Mouse (Mus musculus) embryonic facial prominence, embryonic 12.5 days (tissue): Measurements from ENCODE around the gene Cox8b. TPM values are rescaled to one million over a fixed set of nuclear protein-coding genes. Genes with fewer than 3 reads are reported as not detected.
"Not testable (repeated sequence)": the region's sequence is repeated elsewhere in the genome, so short reads cannot be mapped to it uniquely, and the experiment has no call there.

Source experiments
- ATAC-seq: fragments of 200-750 bp; cut with Nextera tagmentation; 2 replicates; pipeline ENCODE4 v1.8.0; 2017; ENCODE audit not compliant: insufficient number of reproducible peaks, insufficient read depth, low FRiP score, low TSS enrichment
- H3K27ac ChIP-seq: fragments of 300-500 bp; sonication (generic); 2 replicates; pipeline ENCODE4 v1.5.1; 2016; ENCODE audit warnings: mild to moderate bottlenecking
- H3K27me3 ChIP-seq: fragments of 300-500 bp; sonication (generic); 2 replicates; pipeline ENCODE4 v1.6.1; 2016; ENCODE audit warnings: mild to moderate bottlenecking, moderate library complexity
- H3K36me3 ChIP-seq: fragments of 300-500 bp; sonication (generic); 2 replicates; pipeline ENCODE4 v1.6.1; 2016; ENCODE audit warnings: mild to moderate bottlenecking
- H3K4me1 ChIP-seq: fragments of 300-500 bp; sonication (generic); 2 replicates; pipeline ENCODE4 v1.6.1; 2016
- H3K4me2 ChIP-seq: fragments of 300-500 bp; sonication (generic); replicated peaks from 2 replicates; pipeline ENCODE4 v1.6.1; 2016; ENCODE audit warnings: mild to moderate bottlenecking, moderate library complexity
- H3K4me3 ChIP-seq: fragments of 300-500 bp; sonication (generic); 2 replicates; pipeline ENCODE4 v1.5.1; 2016; ENCODE audit warnings: mild to moderate bottlenecking
- H3K9ac ChIP-seq: fragments of 300-500 bp; sonication (generic); 2 replicates; pipeline ENCODE4 v1.6.1; 2016; ENCODE audit warnings: mild to moderate bottlenecking, moderate library complexity
- H3K9me3 ChIP-seq: fragments of 300-500 bp; sonication (generic); 2 replicates; pipeline ENCODE4 v1.6.1; 2016; ENCODE audit warnings: mild to moderate bottlenecking, moderate library complexity
- WGBS: fragments of 180-500 bp; shearing (Covaris S2); methylation state at CpG from one replicate; pipeline ENCODE4 v1.1.7; 2016; 5-methylcytosine and 5-hydroxymethylcytosine counted together
- polyA plus RNA-seq: library from polyadenylated mRNA; unstranded; fragments of >200 nt; fragmentation: Nextera tagmentation; extraction: Ambion mirVana; gene quantifications from 2 replicates; pipeline ENCODE4 v1.2.1, GENCODE M21; 2016

The Cox8b gene
- polyA plus RNA-seq, 1 experiment from 2014 or later: 2.4 TPM

DNA sequence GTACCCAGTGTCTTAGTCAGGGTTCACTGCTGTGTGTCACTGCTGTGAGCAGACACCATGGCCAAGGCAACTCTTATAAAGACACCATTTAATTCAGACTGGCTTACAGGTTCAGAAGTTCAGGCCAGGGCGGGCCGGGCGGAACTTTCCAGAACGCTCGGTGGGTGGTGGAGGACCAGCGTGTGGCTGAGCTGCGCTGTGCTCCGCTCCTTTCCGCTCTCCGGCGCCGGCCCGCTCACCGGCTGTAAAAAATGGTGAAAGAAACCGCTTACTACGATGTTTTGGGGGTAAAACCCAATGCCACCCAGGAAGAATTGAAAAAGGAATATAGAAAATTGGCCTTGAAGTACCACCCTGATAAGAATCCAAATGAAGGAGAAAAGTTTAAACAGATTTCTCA is 9.6 kb downstream of the Cox8b start:
- not testable (repeated sequence) for H3K27me3 ChIP-seq, ATAC-seq, H3K4me1 ChIP-seq, H3K4me2 ChIP-seq, H3K27ac ChIP-seq, H3K9me3 ChIP-seq, H3K9ac ChIP-seq, H3K4me3 ChIP-seq
- peaks cover 73% of the 10 kb centered on the region for H3K36me3 ChIP-seq
- WGBS: 96% methylated on average over 16 of the region's 16 CpGs

GRCm38 (mm10) chr7:140882469-140882803 is 17.8 kb downstream of the Cox8b start:
- peaks cover 11% of the 10 kb centered on the region for H3K4me1 ChIP-seq
- no peaks in the 10 kb centered on the region for H3K27me3 ChIP-seq
- WGBS: under 1% methylated on average over 12 of the region's 12 CpGs
- H3K36me3 ChIP-seq: peaks cover 17% of the 10 kb centered on the region
- H3K4me2 ChIP-seq: peak overlapping the region; percentile 59
- peak overlapping the region; percentile 77 for H3K9ac ChIP-seq
- H3K4me3 ChIP-seq: peak overlapping the region; percentile 85
- no peaks in the 10 kb centered on the region for H3K9me3 ChIP-seq
- H3K27ac ChIP-seq: peak overlapping the region; percentile 52; the same call in 1 of the 2 replicates
- ATAC-seq: no peak

DNA sequence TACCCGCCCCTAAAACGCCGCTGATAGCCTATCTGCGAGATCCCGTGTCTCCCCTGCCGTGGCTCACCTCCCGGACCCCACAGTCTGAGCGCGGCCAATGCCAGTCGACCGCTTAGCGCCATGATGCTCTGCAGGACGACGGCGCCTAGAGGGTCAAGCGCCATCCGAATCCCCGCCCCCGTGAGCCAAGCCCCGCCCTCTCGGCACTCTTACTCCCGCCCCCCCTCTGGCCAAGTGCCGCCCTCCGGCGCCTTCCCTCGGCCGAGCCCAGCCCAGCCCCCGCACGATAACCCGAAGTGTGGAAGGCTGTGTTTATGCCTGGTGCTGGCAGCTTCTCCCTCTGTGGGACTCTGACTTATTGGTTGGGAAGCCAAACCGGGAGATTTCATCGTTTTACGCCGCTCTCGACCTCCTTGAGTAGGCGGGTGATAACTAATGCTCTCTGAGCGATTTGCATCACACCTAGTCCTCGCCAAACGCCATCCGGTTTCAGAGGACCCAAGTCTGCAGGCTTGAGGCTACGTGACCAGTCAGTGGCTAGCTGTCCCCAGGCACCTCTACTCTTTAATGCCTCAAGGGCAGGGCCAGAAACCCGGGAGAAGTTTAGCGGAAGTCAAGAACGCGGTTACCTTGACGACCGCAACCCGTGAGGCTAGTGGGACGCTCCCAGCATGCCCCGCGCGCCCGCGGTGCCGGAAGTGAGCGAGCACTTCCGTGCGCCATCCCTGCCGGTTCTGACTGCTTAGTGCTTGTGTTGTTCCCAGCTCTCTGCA is 18.4 kb downstream of the Cox8b start, which contains the start of the genes Psmd13 and Sirt3:
TSS of gene Psmd13 (plus strand) at position 273 of the 773 bp plus-strand sequence.
TSS of gene Sirt3 (minus strand) at position 614 of the 773 bp plus-strand sequence.
- no peaks in the 10 kb centered on the region for H3K9me3 ChIP-seq
- H3K36me3 ChIP-seq: peaks cover 16% of the 10 kb centered on the region
- WGBS: under 1% methylated on average over 58 of the region's 59 CpGs
- peaks cover 11% of the 10 kb centered on the region for H3K4me1 ChIP-seq
- H3K4me2 ChIP-seq: peak within 1 kb of the TSS; percentile 59
- ATAC-seq: peak; percentile 89
- H3K27ac ChIP-seq: peak within 1 kb of the TSS; percentile 87
- peak within 1 kb of the TSS; percentile 85 for H3K4me3 ChIP-seq
- peak within 1 kb of the TSS; percentile 77 for H3K9ac ChIP-seq
- H3K27me3 ChIP-seq: no peaks in the 10 kb centered on the region

DNA sequence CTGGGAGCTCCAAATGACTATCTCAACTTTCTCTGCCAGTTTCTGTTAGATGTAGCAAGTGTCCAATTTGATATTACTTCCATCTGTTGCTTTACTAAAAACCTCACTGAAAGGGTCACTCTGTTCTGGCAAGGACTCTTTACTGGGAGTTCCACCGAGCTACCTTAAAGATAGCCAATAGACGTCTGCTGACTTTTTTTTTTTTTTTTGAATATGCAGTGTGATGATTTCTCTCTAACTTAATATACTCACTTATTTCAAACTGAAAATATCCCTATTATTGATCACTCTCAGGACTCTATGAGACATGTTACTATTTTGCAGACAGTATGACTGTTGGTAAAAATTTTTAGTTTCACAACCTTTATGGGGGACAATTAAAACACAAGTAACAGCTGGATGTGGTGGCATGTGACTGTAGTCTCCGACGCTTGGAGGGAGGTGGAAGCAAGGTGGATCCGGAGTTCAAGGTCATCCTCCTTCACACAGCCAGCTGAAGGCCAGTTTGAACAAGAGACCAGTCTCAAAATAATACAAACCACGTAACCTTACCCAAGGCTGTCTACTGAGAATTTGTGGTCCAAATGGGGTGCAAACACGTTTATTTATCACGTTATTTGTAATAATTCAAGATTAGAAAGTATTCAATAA is 19.3 kb downstream of the Cox8b start:
- Histone ChIP-seq H3K4me3 (peak overlapping the region; percentile 85), H3K27ac (no peak overlapping the region), H3K4me2 (peak overlapping the region; percentile 59), H3K36me3 (peaks cover 19% of the 10 kb centered on the region; the same call in 1 of the 2 replicates), H3K4me1 (peaks cover 11% of the 10 kb centered on the region), H3K9me3 (no peaks in the 10 kb centered on the region), H3K9ac (peak overlapping the region; percentile 77; the same call in 1 of the 2 replicates), H3K27me3 (no peaks in the 10 kb centered on the region)
- WGBS: 24% methylated on average over 8 of the region's 8 CpGs
- ATAC-seq: no peak

- H3K4me3 ChIP-seq: no peak overlapping the region
Measured at GRCm38 (mm10) chr7:140880419-140880818, 19.8 kb downstream of the Cox8b start.

DNA sequence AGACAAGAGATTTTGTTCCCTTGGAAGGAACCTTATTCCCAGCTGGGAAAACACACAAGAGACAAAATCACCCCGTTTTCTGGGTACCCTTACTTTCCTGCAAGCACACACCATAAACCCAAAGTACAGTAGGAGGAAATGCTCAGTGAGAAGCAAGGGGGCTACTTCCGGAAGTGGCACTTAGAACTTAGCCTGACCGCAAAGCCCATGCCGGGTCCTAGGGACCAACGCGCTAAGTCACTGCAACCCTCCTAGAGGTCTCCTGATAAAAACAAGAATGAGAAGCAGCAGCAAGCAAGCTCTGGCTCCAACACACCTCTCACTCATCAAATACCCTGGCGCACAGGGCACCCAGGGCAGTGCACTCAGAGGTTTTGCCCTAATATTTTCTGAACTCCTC is 20.9 kb downstream of the Cox8b start:
- no peaks in the 10 kb centered on the region for H3K27me3 ChIP-seq
- H3K9me3 ChIP-seq: no peaks in the 10 kb centered on the region
- no peak overlapping the region for H3K9ac ChIP-seq
- peaks cover 31% of the 10 kb centered on the region for H3K36me3 ChIP-seq
- ATAC-seq: no peak
- no peak overlapping the region for H3K4me3 ChIP-seq
- peaks cover 11% of the 10 kb centered on the region for H3K4me1 ChIP-seq
- 92% methylated on average over 7 of the region's 7 CpGs for WGBS
- H3K4me2 ChIP-seq: no peak overlapping the region
- no peak overlapping the region for H3K27ac ChIP-seq

More at GRCm38 (mm10) chr7:140880419-140880818, 19.8 kb downstream of the Cox8b start:
- Histone ChIP-seq H3K9me3 (no peaks in the 10 kb centered on the region), H3K36me3 (peaks cover 23% of the 10 kb centered on the region; the same call in 1 of the 2 replicates), H3K27me3 (no peaks in the 10 kb centered on the region), H3K4me1 (peaks cover 11% of the 10 kb centered on the region), H3K9ac (no peak overlapping the region), H3K27ac (no peak overlapping the region), H3K4me2 (peak overlapping the region; percentile 59; the same call in 1 of the 2 replicates)
- ATAC-seq: no peak
- 69% methylated on average over 3 of the region's 3 CpGs for WGBS

GRCm38 (mm10) chr7:140877364-140877763 is 22.9 kb downstream of the Cox8b start:
- no peak for ATAC-seq
- no peaks in the 10 kb centered on the region for H3K27me3 ChIP-seq
- no peak overlapping the region; the same call in 1 of the 2 replicates for H3K9ac ChIP-seq
- H3K9me3 ChIP-seq: no peaks in the 10 kb centered on the region
- H3K4me1 ChIP-seq: peaks cover 7% of the 10 kb centered on the region; the same call in 1 of the 2 replicates
- H3K36me3 ChIP-seq: peaks cover 29% of the 10 kb centered on the region
- no peak overlapping the region for H3K27ac ChIP-seq
- H3K4me3 ChIP-seq: no peak overlapping the region
- no peak overlapping the region for H3K4me2 ChIP-seq
- WGBS: 86% methylated on average over 6 of the region's 6 CpGs

DNA sequence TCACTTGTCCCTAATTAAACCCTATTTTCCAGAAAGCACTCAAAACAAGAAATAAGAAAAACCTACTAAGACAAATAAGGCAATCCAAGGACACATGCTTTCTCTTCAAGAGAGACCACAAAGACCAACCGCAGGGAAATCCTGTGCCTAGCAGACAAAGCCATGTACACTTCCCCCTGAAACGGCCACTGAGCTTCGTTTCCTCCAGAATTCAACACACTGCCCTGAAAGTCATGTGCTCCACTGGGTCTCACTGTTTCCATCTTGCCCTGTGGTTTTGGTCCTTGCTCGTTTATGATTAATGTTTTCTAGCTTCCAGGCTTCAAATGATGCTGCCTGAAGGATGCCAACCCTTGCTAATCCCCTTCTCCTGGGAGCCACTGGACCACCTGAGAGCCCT is 26.0 kb downstream of the Cox8b start:
- 85% methylated on average over 4 of the region's 4 CpGs for WGBS
- no peak overlapping the region for H3K4me2 ChIP-seq
- H3K27ac ChIP-seq: no peak overlapping the region
- no peak overlapping the region for H3K9ac ChIP-seq
- H3K4me3 ChIP-seq: no peak overlapping the region
- ATAC-seq: no peak
- H3K4me1 ChIP-seq: no peaks in the 10 kb centered on the region
- H3K36me3 ChIP-seq: peaks cover 30% of the 10 kb centered on the region
- H3K27me3 ChIP-seq: no peaks in the 10 kb centered on the region
- no peaks in the 10 kb centered on the region for H3K9me3 ChIP-seq

- no peak overlapping the region for H3K9ac ChIP-seq
- H3K9me3 ChIP-seq: no peaks in the 10 kb centered on the region
- no peaks in the 10 kb centered on the region for H3K27me3 ChIP-seq
- ATAC-seq: no peak
- H3K4me2 ChIP-seq: no peak overlapping the region
- peaks cover 64% of the 10 kb centered on the region for H3K36me3 ChIP-seq
- no peaks in the 10 kb centered on the region for H3K4me1 ChIP-seq
- H3K4me3 ChIP-seq: no peak overlapping the region
- 90% methylated on average over 12 of the region's 12 CpGs for WGBS
- no peak overlapping the region for H3K27ac ChIP-seq
Measured at GRCm38 (mm10) chr7:140864761-140865160, 35.5 kb downstream of the Cox8b start.

DNA sequence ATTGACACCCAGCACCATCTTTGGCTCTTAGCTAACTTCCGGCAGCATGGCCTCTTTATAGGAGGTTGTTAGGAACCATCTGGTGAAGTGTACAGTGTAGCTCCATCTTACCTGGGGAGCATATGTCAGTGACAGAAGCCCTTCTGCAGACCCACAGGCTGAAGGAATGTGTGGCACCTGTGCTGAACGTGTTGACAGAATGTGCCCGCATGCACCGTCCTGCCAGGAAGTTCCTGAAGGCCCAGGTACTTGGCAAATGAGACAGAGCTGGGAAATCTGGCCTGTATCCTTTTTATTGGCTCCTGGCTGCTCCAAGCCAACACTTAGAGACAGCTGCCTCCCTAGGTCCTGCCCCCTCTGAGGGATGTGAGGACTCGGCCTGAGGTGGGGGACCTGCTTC is 39.5 kb downstream of the Cox8b start:
- H3K9ac ChIP-seq: no peak overlapping the region
- H3K4me2 ChIP-seq: no peak overlapping the region
- 94% methylated on average over 5 of the region's 5 CpGs for WGBS
- H3K9me3 ChIP-seq: no peaks in the 10 kb centered on the region
- peaks cover 61% of the 10 kb centered on the region for H3K36me3 ChIP-seq
- no peak overlapping the region for H3K27ac ChIP-seq
- ATAC-seq: no peak
- no peaks in the 10 kb centered on the region for H3K27me3 ChIP-seq
- H3K4me3 ChIP-seq: no peak overlapping the region
- peaks cover 13% of the 10 kb centered on the region for H3K4me1 ChIP-seq

GRCm38 (mm10) chr7:140859997-140860396 is 40.2 kb downstream of the Cox8b start:
- WGBS: 65% methylated on average over 6 of the region's 6 CpGs
- H3K4me2 ChIP-seq: no peak overlapping the region
- H3K27me3 ChIP-seq: no peaks in the 10 kb centered on the region
- ATAC-seq: no peak
- peaks cover 18% of the 10 kb centered on the region for H3K4me1 ChIP-seq
- H3K36me3 ChIP-seq: peaks cover 58% of the 10 kb centered on the region
- H3K27ac ChIP-seq: no peak overlapping the region
- H3K9me3 ChIP-seq: no peaks in the 10 kb centered on the region
- no peak overlapping the region for H3K4me3 ChIP-seq
- H3K9ac ChIP-seq: 0 out of 2 replicates have a peak overlapping the region, but pooled peaks have one; percentile 27

DNA sequence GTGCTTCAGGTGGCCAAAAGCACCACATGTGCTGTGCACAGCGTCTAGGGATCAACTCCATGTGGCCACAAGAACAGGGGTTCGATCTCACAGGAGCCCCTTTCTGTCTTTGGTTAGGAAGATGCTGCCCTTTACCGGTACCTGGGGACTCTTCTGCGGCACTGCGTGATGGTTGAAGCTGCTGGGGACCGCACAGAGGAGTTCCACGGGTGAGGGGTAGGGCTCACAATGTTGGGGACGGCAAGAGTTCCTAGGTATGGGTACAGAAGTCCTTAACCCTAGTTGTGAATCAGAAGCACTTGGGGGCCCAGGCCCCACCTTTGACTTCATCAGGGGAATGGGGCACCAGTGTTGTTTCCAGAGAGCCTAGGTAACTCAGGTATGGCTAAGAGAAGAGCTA is 41.5 kb downstream of the Cox8b start:
- Histone ChIP-seq H3K4me1 (peaks cover 21% of the 10 kb centered on the region), H3K9ac (peak overlapping the region; percentile 89; the same call in 1 of the 2 replicates), H3K27ac (no peak overlapping the region), H3K27me3 (no peaks in the 10 kb centered on the region), H3K36me3 (peaks cover 57% of the 10 kb centered on the region), H3K4me3 (peak overlapping the region; percentile 75; the same call in 1 of the 2 replicates), H3K9me3 (no peaks in the 10 kb centered on the region), H3K4me2 (peak overlapping the region; percentile 99)
- ATAC-seq: no peak
- 93% methylated on average over 8 of the region's 8 CpGs for WGBS
